Mouse (Mus musculus) forebrain, embryonic 14.5 days (tissue): ENCODE measurements around the gene Endov. TPM values are rescaled to one million over a fixed set of nuclear protein-coding genes. Genes with fewer than 3 reads are reported as not detected.
A peak's percentile ranks its signal among the peaks of the same experiment; 100 is the strongest.

ENCODE experiments used
- ATAC-seq: fragments of 200-750 bp; cut with Nextera tagmentation; 2 replicates; pipeline ENCODE4 v1.8.0; 2017; ENCODE audit warnings: mild to moderate bottlenecking, moderate library complexity
- DNase-seq: peaks from one replicate; pipeline ENCODE4 v3.0.0-alpha.2; 2015; ENCODE audit warnings: low spot score
- H3K27ac ChIP-seq: fragments of 300-500 bp; sonication (generic); 2 replicates; pipeline ENCODE4 v1.5.1; 2014; ENCODE audit warnings: low read depth, mild to moderate bottlenecking, control low read depth, low read length, moderate library complexity
- H3K27me3 ChIP-seq: fragments of 300-500 bp; sonication (generic); replicated peaks from 2 replicates; pipeline ENCODE4 v1.6.1; 2014; ENCODE audit warnings: low read length, control low read depth, mixed read lengths; ENCODE audit not compliant: control insufficient read depth, insufficient read depth
- H3K36me3 ChIP-seq: fragments of 300-500 bp; sonication (generic); 2 replicates; pipeline ENCODE4 v1.6.1; 2014; ENCODE audit warnings: low read length, control low read depth; ENCODE audit not compliant: control insufficient read depth, insufficient read depth
- H3K4me1 ChIP-seq: fragments of 300-500 bp; sonication (generic); 2 replicates; pipeline ENCODE4 v1.6.1; 2014; ENCODE audit warnings: antibody characterized with exemption, low read length, control low read depth; ENCODE audit not compliant: control insufficient read depth, insufficient read depth
- H3K4me2 ChIP-seq: fragments of 300-500 bp; sonication (generic); 2 replicates; pipeline ENCODE4 v1.6.1; 2014; ENCODE audit warnings: mild to moderate bottlenecking, control low read depth, low read length
- H3K4me3 ChIP-seq: fragments of 300-500 bp; sonication (generic); 2 replicates; pipeline ENCODE4 v1.5.1; 2014; ENCODE audit warnings: low read depth, low read length, control low read depth
- H3K9ac ChIP-seq: fragments of 300-500 bp; sonication (generic); 2 replicates; pipeline ENCODE4 v1.6.1; 2014; ENCODE audit warnings: mild to moderate bottlenecking, low read length, control low read depth, moderate library complexity
- H3K9me3 ChIP-seq: fragments of 300-500 bp; sonication (generic); replicated peaks from 2 replicates; pipeline ENCODE4 v1.6.1; 2016; ENCODE audit warnings: low read length, control low read depth, mixed read lengths; ENCODE audit not compliant: control insufficient read depth
- WGBS: fragments of 180-500 bp; shearing (Covaris S2); extraction: QIAGEN DNeasy Blood & Tissue Kit; methylation state at CpG from one replicate; pipeline ENCODE4 v1.1.7; 2014; 5-methylcytosine and 5-hydroxymethylcytosine counted together
- polyA plus RNA-seq: library from polyadenylated mRNA; unstranded; fragments of >200 nt; fragmentation: Nextera tagmentation; extraction: Ambion mirVana; gene quantifications from 2 replicates; pipeline ENCODE4 v1.2.1, GENCODE M21; 2014

Endov gene
- polyA plus RNA-seq, 1 experiment from 2014 or later, result 18.0 TPM

GRCm38 (mm10) chr11:119514108-119514860, 23.1 kb downstream of the Endov start:
- peaks cover 51% of the 10 kb centered on the region for H3K4me1 ChIP-seq
- peak overlapping the region; percentile 34 for H3K4me2 ChIP-seq
- DNase-seq, result peak; percentile 61
- no peak overlapping the region for H3K4me3 ChIP-seq
- H3K9me3 ChIP-seq, result no peaks in the 10 kb centered on the region
- no peaks in the 10 kb centered on the region for H3K36me3 ChIP-seq
- peak; percentile 11; the same call in 1 of the 2 replicates for ATAC-seq
- peak overlapping the region; percentile 90 for H3K27ac ChIP-seq
- H3K9ac ChIP-seq, result peak overlapping the region; percentile 35; the same call in 1 of the 2 replicates
- 24% methylated on average over 16 of the region's 16 CpGs for WGBS
- H3K27me3 ChIP-seq, result no peaks in the 10 kb centered on the region

GRCm38 (mm10) chr11:119514967-119515636, 24.0 kb downstream of the Endov start:
- H3K4me1 ChIP-seq, result peaks cover 48% of the 10 kb centered on the region
- 2% methylated on average over 21 of the region's 21 CpGs for WGBS
- peak overlapping the region; percentile 34 for H3K4me2 ChIP-seq
- peak overlapping the region; percentile 35 for H3K9ac ChIP-seq
- peak; percentile 79 for ATAC-seq
- peak overlapping the region; percentile 90 for H3K27ac ChIP-seq
- no peaks in the 10 kb centered on the region for H3K27me3 ChIP-seq
- no peaks in the 10 kb centered on the region for H3K9me3 ChIP-seq
- DNase-seq, result peak; percentile 94
- no peak overlapping the region for H3K4me3 ChIP-seq
- H3K36me3 ChIP-seq, result no peaks in the 10 kb centered on the region

GRCm38 (mm10) chr11:119515823-119516676, 24.9 kb downstream of the Endov start:
- ATAC-seq, result peak; percentile 35
- no peaks in the 10 kb centered on the region for H3K9me3 ChIP-seq
- peak; percentile 64 for DNase-seq
- H3K27ac ChIP-seq, result peak overlapping the region; percentile 90
- H3K36me3 ChIP-seq, result no peaks in the 10 kb centered on the region
- WGBS, result 60% methylated on average over 16 of the region's 16 CpGs
- no peaks in the 10 kb centered on the region for H3K27me3 ChIP-seq
- H3K4me1 ChIP-seq, result peaks cover 48% of the 10 kb centered on the region
- peak overlapping the region; percentile 34 for H3K4me2 ChIP-seq
- H3K9ac ChIP-seq, result peak overlapping the region; percentile 35; the same call in 1 of the 2 replicates
- no peak overlapping the region for H3K4me3 ChIP-seq

- WGBS, result 55% methylated on average over 12 of the region's 12 CpGs
- peaks cover 48% of the 10 kb centered on the region for H3K4me1 ChIP-seq
- no peak overlapping the region for H3K4me2 ChIP-seq
- no peaks in the 10 kb centered on the region for H3K36me3 ChIP-seq
- no peak overlapping the region for H3K4me3 ChIP-seq
- no peaks in the 10 kb centered on the region for H3K9me3 ChIP-seq
- H3K27me3 ChIP-seq, result no peaks in the 10 kb centered on the region
- ATAC-seq (no peak; the same call in 1 of the 2 replicates), DNase-seq (peak; percentile 59)
- no peak overlapping the region for H3K9ac ChIP-seq
- H3K27ac ChIP-seq, result peak overlapping the region; percentile 23; the same call in 1 of the 2 replicates
Measured at GRCm38 (mm10) chr11:119516677-119517361, 25.7 kb downstream of the Endov start.

- Histone ChIP-seq H3K27me3 (no peaks in the 10 kb centered on the region), H3K4me2 (no peak overlapping the region), H3K4me1 (peaks cover 31% of the 10 kb centered on the region), H3K4me3 (no peak overlapping the region), H3K27ac (no peak overlapping the region), H3K36me3 (no peaks in the 10 kb centered on the region), H3K9me3 (no peaks in the 10 kb centered on the region), H3K9ac (no peak overlapping the region)
- 86% methylated on average over 1 of the region's 1 CpGs for WGBS
- DNase-seq (no peak), ATAC-seq (no peak)
Measured at GRCm38 (mm10) chr11:119519387-119519786, 28.2 kb downstream of the Endov start.

- Histone ChIP-seq H3K27ac (no peak overlapping the region), H3K36me3 (no peaks in the 10 kb centered on the region), H3K27me3 (no peaks in the 10 kb centered on the region), H3K4me1 (peaks cover 26% of the 10 kb centered on the region), H3K4me3 (no peak overlapping the region), H3K9ac (no peak overlapping the region), H3K9me3 (no peaks in the 10 kb centered on the region), H3K4me2 (no peak overlapping the region)
- 78% methylated on average over 5 of the region's 5 CpGs for WGBS
- DNase-seq (no peak), ATAC-seq (no peak)
Measured at GRCm38 (mm10) chr11:119520005-119520712, 29.0 kb downstream of the Endov start.

GRCm38 (mm10) chr11:119520713-119521063, 29.5 kb downstream of the Endov start:
- no peak overlapping the region for H3K9ac ChIP-seq
- H3K4me3 ChIP-seq, result no peak overlapping the region
- H3K27ac ChIP-seq, result no peak overlapping the region
- no peaks in the 10 kb centered on the region for H3K36me3 ChIP-seq
- ATAC-seq (no peak), DNase-seq (no peak)
- no peaks in the 10 kb centered on the region for H3K27me3 ChIP-seq
- H3K4me1 ChIP-seq, result peaks cover 20% of the 10 kb centered on the region
- no peak overlapping the region for H3K4me2 ChIP-seq
- no peaks in the 10 kb centered on the region for H3K9me3 ChIP-seq
